ENCODE assay signal across 16 mouse cellular contexts in the genomic region with DNA sequence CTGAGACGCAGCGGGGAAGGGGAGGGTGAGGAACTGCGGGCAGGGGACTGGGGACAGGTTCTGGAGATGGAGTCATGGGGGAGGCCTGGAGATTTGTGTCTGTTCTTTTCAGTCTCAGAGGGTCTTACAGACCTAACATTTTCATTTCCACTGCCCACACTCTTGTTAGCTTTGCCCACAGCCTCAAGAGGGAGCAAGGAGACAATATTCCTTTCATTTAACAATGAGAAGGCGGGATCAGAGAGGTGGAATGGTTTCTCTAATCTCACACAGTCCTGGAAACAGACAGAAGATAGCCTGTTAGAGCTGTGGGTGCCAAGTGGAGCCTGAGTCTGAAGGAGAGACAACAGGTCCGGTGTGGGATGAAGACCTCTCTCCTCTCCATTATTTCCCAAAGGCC. TPM values are rescaled to one million over a fixed set of nuclear protein-coding genes. Genes with fewer than 3 reads are reported as not detected.
A peak's percentile ranks its signal among the peaks of the same experiment; 100 is the strongest.
DNase-seq lines count a peak whose midpoint lies in the region; ATAC-seq and TF ChIP-seq lines count a peak whose summit lies in the region.
"Had no signal": no experiment of that assay in that cellular context is flagged by ENCODE, and none has a peak within 500 bp of the region (broad histone marks: within the 10 kb centered on the region; RNA-seq: fewer than 3 reads in every experiment).

No protein-coding gene starts in this region.

- 31% methylated on average over 5 of the region's 5 CpGs for WGBS in hindbrain, embryonic 10.5 days
- 30% methylated on average over 5 of the region's 5 CpGs for WGBS in hindbrain, embryonic 11.5 days
- 37% methylated on average over 5 of the region's 5 CpGs for WGBS in forebrain, postnatal 0 days
- 25% methylated on average over 5 of the region's 5 CpGs for WGBS in stomach, postnatal 0 days

- H3K36me3 ChIP-seq in hindbrain, embryonic 10.5 days: no peaks in the 10 kb centered on the region
- H3K36me3 ChIP-seq in hindbrain, embryonic 11.5 days (ENCODE audit: control insufficient read depth, insufficient read depth, low read length): no peaks in the 10 kb centered on the region
- H3K36me3 ChIP-seq in forebrain, postnatal 0 days (ENCODE audit: insufficient read depth): no peaks in the 10 kb centered on the region
- H3K36me3 ChIP-seq in stomach, postnatal 0 days (ENCODE audit: control insufficient read depth, insufficient read depth, low read length): no peaks in the 10 kb centered on the region
- H3K36me3 ChIP-seq: embryonic facial prominence, embryonic 15.5 days; heart, embryonic 13.5 days; liver, embryonic 15.5 days; neural tube, embryonic 12.5 days had no signal

- peak; percentile 77 for TF ChIP-seq CTCF in forebrain, postnatal 0 days (IDR thresholded peaks at IDR 0.05; ENCODE audit: low read depth)
- peak; percentile 64 for TF ChIP-seq CTCF in stomach, postnatal 0 days (IDR thresholded peaks at IDR 0.05; ENCODE audit: low read depth)

- no peak for TF ChIP-seq EP300 in stomach, postnatal 0 days (optimal IDR thresholded peaks at IDR 0.05)

- H3K4me2 ChIP-seq in hindbrain, embryonic 11.5 days (replicated peaks; ENCODE audit: low read depth, low read length): no peak overlapping the region
- peak overlapping the region; percentile 13; the same call in 1 of the 2 replicates for H3K4me2 ChIP-seq in forebrain, postnatal 0 days (ENCODE audit: low read depth)
- H3K4me2 ChIP-seq in stomach, postnatal 0 days (replicated peaks; ENCODE audit: low read depth): no peak overlapping the region
- H3K4me2 ChIP-seq: embryonic facial prominence, embryonic 15.5 days; heart, embryonic 13.5 days; liver, embryonic 15.5 days; neural tube, embryonic 12.5 days had no signal

- H3K9ac ChIP-seq in hindbrain, embryonic 11.5 days (ENCODE audit: low read depth, low read length): no peak overlapping the region
- H3K9ac ChIP-seq in forebrain, postnatal 0 days: no peak overlapping the region
- no peak overlapping the region for H3K9ac ChIP-seq in stomach, postnatal 0 days (ENCODE audit: low read length)
- H3K9ac ChIP-seq: embryonic facial prominence, embryonic 15.5 days; heart, embryonic 13.5 days; liver, embryonic 15.5 days; neural tube, embryonic 12.5 days had no signal

- H3K27me3 ChIP-seq in hindbrain, embryonic 10.5 days (ENCODE audit: insufficient read depth, poor library complexity, severe bottlenecking): peaks cover 59% of the 10 kb centered on the region
- 0 out of 2 replicates have a peak, but pooled peaks cover 3% of the 10 kb centered on the region for H3K27me3 ChIP-seq in hindbrain, embryonic 11.5 days (ENCODE audit: control insufficient read depth, insufficient read depth, low read length)
- no peaks in the 10 kb centered on the region for H3K27me3 ChIP-seq in forebrain, postnatal 0 days (ENCODE audit: insufficient read depth, low read length)
- no peaks in the 10 kb centered on the region for H3K27me3 ChIP-seq in stomach, postnatal 0 days (ENCODE audit: control insufficient read depth, insufficient read depth, low read length)

- peaks cover 70% of the 10 kb centered on the region for H3K4me1 ChIP-seq in hindbrain, embryonic 10.5 days (replicated peaks)
- peaks cover 16% of the 10 kb centered on the region for H3K4me1 ChIP-seq in hindbrain, embryonic 11.5 days (replicated peaks; ENCODE audit: control insufficient read depth, insufficient read depth, low read length)
- H3K4me1 ChIP-seq in forebrain, postnatal 0 days (ENCODE audit: insufficient read depth): peaks cover 35% of the 10 kb centered on the region
- no peaks in the 10 kb centered on the region for H3K4me1 ChIP-seq in stomach, postnatal 0 days (replicated peaks; ENCODE audit: control insufficient read depth, insufficient read depth)
- H3K4me1 ChIP-seq: liver, embryonic 15.5 days had no signal

- ATAC-seq in hindbrain, embryonic 11.5 days (ENCODE audit: low FRiP score): no peak
- ATAC-seq in forebrain, postnatal 0 days: peak; percentile 28; the same call in 1 of the 2 replicates
- ATAC-seq in stomach, postnatal 0 days (ENCODE audit: low FRiP score, low TSS enrichment): no peak

- H3K27ac ChIP-seq in hindbrain, embryonic 10.5 days: peak overlapping the region; percentile 18; the same call in 1 of the 2 replicates
- H3K27ac ChIP-seq in hindbrain, embryonic 11.5 days (ENCODE audit: low read depth, low read length): no peak overlapping the region
- H3K27ac ChIP-seq in forebrain, postnatal 0 days (ENCODE audit: low read depth, low read length): peak overlapping the region; percentile 31; the same call in 1 of the 2 replicates
- H3K27ac ChIP-seq in stomach, postnatal 0 days (replicated peaks): no peak overlapping the region
- H3K27ac ChIP-seq: embryonic facial prominence, embryonic 15.5 days; heart, embryonic 13.5 days; liver, embryonic 15.5 days; neural tube, embryonic 12.5 days had no signal

- no peak for DNase-seq in hindbrain, embryonic 10.5 days (ENCODE audit: low spot score)
- no peak for DNase-seq in hindbrain, embryonic 11.5 days (ENCODE audit: low spot score)
- peak; percentile 60 for DNase-seq in retina, embryonic 14.5 days (ENCODE audit: low spot score)
- DNase-seq in retina, postnatal 1 day: no peak
- peak; percentile 68 for DNase-seq in forebrain, postnatal 0 days
- no peak for DNase-seq in stomach, postnatal 0 days (ENCODE audit: low spot score)
- DNase-seq in ovary, postnatal 14 days (ENCODE audit: low spot score): no peak
- no peak for DNase-seq in right cerebral cortex, postnatal 25 days
- DNase-seq: adrenal gland, postnatal 25 days; cerebellum, adult 9-10 months; kidney, adult 11 months had no signal

- H3K9me3 ChIP-seq in hindbrain, embryonic 10.5 days: no peaks in the 10 kb centered on the region
- no peaks in the 10 kb centered on the region for H3K9me3 ChIP-seq in hindbrain, embryonic 11.5 days (ENCODE audit: control insufficient read depth, low read length)
- no peaks in the 10 kb centered on the region for H3K9me3 ChIP-seq in forebrain, postnatal 0 days (ENCODE audit: low read length)
- no peaks in the 10 kb centered on the region for H3K9me3 ChIP-seq in stomach, postnatal 0 days (ENCODE audit: control insufficient read depth, low read length)
- H3K9me3 ChIP-seq: embryonic facial prominence, embryonic 15.5 days; heart, embryonic 13.5 days; liver, embryonic 15.5 days; neural tube, embryonic 12.5 days had no signal

- H3K4me3 ChIP-seq in hindbrain, embryonic 10.5 days: no peak overlapping the region
- no peak overlapping the region for H3K4me3 ChIP-seq in hindbrain, embryonic 11.5 days (ENCODE audit: low read depth, low read length)
- H3K4me3 ChIP-seq in forebrain, postnatal 0 days (ENCODE audit: low read depth, low read length): no peak overlapping the region
- no peak overlapping the region for H3K4me3 ChIP-seq in stomach, postnatal 0 days (ENCODE audit: low read depth, low read length)
- H3K4me3 ChIP-seq: embryonic facial prominence, embryonic 15.5 days; heart, embryonic 13.5 days; liver, embryonic 15.5 days; neural tube, embryonic 12.5 days had no signal

RNA-seq across cellular contexts. Expression of a gene that starts 11.7 kb away (rescaled TPM):
- 11.2 and 15.8 TPM in 2 replicates for polyA plus RNA-seq in hindbrain, embryonic 10.5 days (2016; fragmentation: Nextera tagmentation; extraction: Ambion mirVana)
- 8.2 and 12.7 TPM in 2 replicates for polyA plus RNA-seq in hindbrain, embryonic 11.5 days (2014; fragmentation: Nextera tagmentation; extraction: Ambion mirVana)
- total RNA-seq in forebrain, postnatal 0 days (2014; rRNA removed): 13.9 and 16.2 TPM in 2 replicates
- polyA plus RNA-seq in forebrain, postnatal 0 days (2015; fragmentation: Nextera tagmentation; extraction: Ambion mirVana): 9.6 and 11.0 TPM in 2 replicates
- polyA plus RNA-seq in stomach, postnatal 0 days (2015; fragmentation: Nextera tagmentation; extraction: Ambion mirVana): 0.18 and 0.56 TPM in 2 replicates
- total RNA-seq: megakaryocyte, adult 5-6 weeks had no signal

RNA-seq across cellular contexts. Expression of a gene that starts 45.7 kb away (rescaled TPM):
- polyA plus RNA-seq in hindbrain, embryonic 10.5 days (2016; fragmentation: Nextera tagmentation; extraction: Ambion mirVana): not detected in 2 replicates
- not detected in 2 replicates for polyA plus RNA-seq in hindbrain, embryonic 11.5 days (2014; fragmentation: Nextera tagmentation; extraction: Ambion mirVana)
- 0.29 and 1.2 TPM in 2 replicates for total RNA-seq in forebrain, postnatal 0 days (2014; rRNA removed)
- polyA plus RNA-seq in forebrain, postnatal 0 days (2015; fragmentation: Nextera tagmentation; extraction: Ambion mirVana): 0.77 and 0.88 TPM in 2 replicates
- polyA plus RNA-seq in stomach, postnatal 0 days (2015; fragmentation: Nextera tagmentation; extraction: Ambion mirVana): 0.98 and 1.0 TPM in 2 replicates
- polyA plus RNA-seq: neural tube, embryonic 12.5 days had no signal

Comparison
In these comparisons a context has a peak if more than half of its experiments do, and no peak if none do; other contexts are left out.
1. DNase-seq: peak in retina, embryonic 14.5 days (single experiment) and forebrain, postnatal 0 days (single experiment); none in hindbrain, embryonic 10.5 days (single experiment), hindbrain, embryonic 11.5 days (single experiment), retina, postnatal 1 day (single experiment), stomach, postnatal 0 days (single experiment), ovary, postnatal 14 days (single experiment) and right cerebral cortex, postnatal 25 days (single experiment).
2. H3K27ac ChIP-seq: peak in hindbrain, embryonic 10.5 days (single experiment) and forebrain, postnatal 0 days (single experiment); none in hindbrain, embryonic 11.5 days (single experiment) and stomach, postnatal 0 days (single experiment).